Mouse (Mus musculus): ENCODE measurements around the gene Lsr. TPM values are rescaled to one million over a fixed set of nuclear protein-coding genes. Genes with fewer than 3 reads are reported as not detected.
A peak's percentile ranks its signal among the peaks of the same experiment; 100 is the strongest.

The Lsr gene
- polyA plus RNA-seq, 1 experiment from 2014 or later, result 118 TPM

- Histone ChIP-seq H3K27ac (ENCODE audit: low read depth, low read length) (no peak overlapping the region; the same call in 1 of the 2 replicates), H3K9ac (ENCODE audit: low read depth, low read length) (no peak overlapping the region), H3K27me3 (replicated peaks; ENCODE audit: control insufficient read depth, insufficient read depth, low read length) (no peaks in the 10 kb centered on the region), H3K9me3 (ENCODE audit: control insufficient read depth) (no peaks in the 10 kb centered on the region), H3K36me3 (ENCODE audit: control insufficient read depth, insufficient read depth) (peaks cover 33% of the 10 kb centered on the region), H3K4me3 (ENCODE audit: low read depth, low read length) (no peak overlapping the region), H3K4me1 (replicated peaks; ENCODE audit: control insufficient read depth, insufficient read depth, low read length) (peaks cover 4% of the 10 kb centered on the region; the same call in 1 of the 2 replicates), H3K4me2 (replicated peaks; ENCODE audit: low read depth) (no peak overlapping the region)
- no peak for TF ChIP-seq CTCF (IDR thresholded peaks at IDR 0.05; ENCODE audit: low read depth)
- no peak for ATAC-seq
- WGBS, result 81% methylated on average over 6 of the region's 6 CpGs
Measured at GRCm38 (mm10) chr7:30959786-30960349, 13.4 kb downstream of the Lsr start.

- Histone ChIP-seq H3K36me3 (ENCODE audit: control insufficient read depth, insufficient read depth) (peaks cover 39% of the 10 kb centered on the region), H3K27ac (ENCODE audit: low read depth, low read length) (no peak overlapping the region), H3K9ac (ENCODE audit: low read depth, low read length) (no peak overlapping the region), H3K4me2 (replicated peaks; ENCODE audit: low read depth) (no peak overlapping the region), H3K27me3 (replicated peaks; ENCODE audit: control insufficient read depth, insufficient read depth, low read length) (no peaks in the 10 kb centered on the region), H3K4me3 (ENCODE audit: low read depth, low read length) (no peak overlapping the region), H3K9me3 (ENCODE audit: control insufficient read depth) (no peaks in the 10 kb centered on the region), H3K4me1 (replicated peaks; ENCODE audit: control insufficient read depth, insufficient read depth, low read length) (peaks cover 4% of the 10 kb centered on the region; the same call in 1 of the 2 replicates)
- TF ChIP-seq CTCF (IDR thresholded peaks at IDR 0.05; ENCODE audit: low read depth), result no peak
- no peak for ATAC-seq
- 93% methylated on average over 9 of the region's 9 CpGs for WGBS
Measured at GRCm38 (mm10) chr7:30958866-30959487, 14.3 kb downstream of the Lsr start.

GRCm38 (mm10) chr7:30958109-30958865, 15.0 kb downstream of the Lsr start:
- Histone ChIP-seq H3K27me3 (replicated peaks; ENCODE audit: control insufficient read depth, insufficient read depth, low read length) (no peaks in the 10 kb centered on the region), H3K9me3 (ENCODE audit: control insufficient read depth) (no peaks in the 10 kb centered on the region), H3K36me3 (ENCODE audit: control insufficient read depth, insufficient read depth) (peaks cover 46% of the 10 kb centered on the region), H3K4me1 (replicated peaks; ENCODE audit: control insufficient read depth, insufficient read depth, low read length) (peaks cover 4% of the 10 kb centered on the region; the same call in 1 of the 2 replicates), H3K4me3 (ENCODE audit: low read depth, low read length) (peak overlapping the region; percentile 92), H3K4me2 (replicated peaks; ENCODE audit: low read depth) (peak overlapping the region; percentile 92), H3K27ac (ENCODE audit: low read depth, low read length) (0 out of 2 replicates have a peak overlapping the region, but pooled peaks have one; percentile 7), H3K9ac (ENCODE audit: low read depth, low read length) (peak overlapping the region; percentile 100)
- WGBS, result 64% methylated on average over 28 of the region's 28 CpGs
- no peak for ATAC-seq
- TF ChIP-seq CTCF (IDR thresholded peaks at IDR 0.05; ENCODE audit: low read depth), result no peak

GRCm38 (mm10) chr7:30957367-30957783, 15.9 kb downstream of the Lsr start:
- H3K36me3 ChIP-seq (ENCODE audit: control insufficient read depth, insufficient read depth), result peaks cover 55% of the 10 kb centered on the region
- H3K4me1 ChIP-seq (replicated peaks; ENCODE audit: control insufficient read depth, insufficient read depth, low read length), result peaks cover 4% of the 10 kb centered on the region; the same call in 1 of the 2 replicates
- ATAC-seq, result peak; percentile 80
- peak overlapping the region; percentile 100 for H3K9ac ChIP-seq (ENCODE audit: low read depth, low read length)
- H3K27me3 ChIP-seq (replicated peaks; ENCODE audit: control insufficient read depth, insufficient read depth, low read length), result no peaks in the 10 kb centered on the region
- 0% methylated on average over 37 of the region's 43 CpGs for WGBS
- H3K4me3 ChIP-seq (ENCODE audit: low read depth, low read length), result peak overlapping the region; percentile 92
- H3K9me3 ChIP-seq (ENCODE audit: control insufficient read depth), result no peaks in the 10 kb centered on the region
- peak overlapping the region; percentile 92 for H3K4me2 ChIP-seq (replicated peaks; ENCODE audit: low read depth)
- no peak for TF ChIP-seq CTCF (IDR thresholded peaks at IDR 0.05; ENCODE audit: low read depth)
- peak overlapping the region; percentile 99 for H3K27ac ChIP-seq (ENCODE audit: low read depth, low read length)

- Histone ChIP-seq H3K36me3 (ENCODE audit: control insufficient read depth, insufficient read depth) (peaks cover 54% of the 10 kb centered on the region), H3K4me2 (replicated peaks; ENCODE audit: low read depth) (peak within 1 kb of the TSS; percentile 92)
- ATAC-seq, result peak; percentile 59
Measured at GRCm38 (mm10) chr7:30956756-30957366, 16.4 kb downstream of the Lsr start, which contains the start of gene Usf2. Gene Usf2 (minus strand): TSS chr7:30956803.

More at GRCm38 (mm10) chr7:30956756-30957366, 16.4 kb downstream of the Lsr start, which contains the start of gene Usf2:
- WGBS, result under 1% methylated on average over 39 of the region's 82 CpGs
- no peaks in the 10 kb centered on the region for H3K9me3 ChIP-seq (ENCODE audit: control insufficient read depth)
- TF ChIP-seq CTCF (IDR thresholded peaks at IDR 0.05; ENCODE audit: low read depth), result no peak
- H3K4me1 ChIP-seq (replicated peaks; ENCODE audit: control insufficient read depth, insufficient read depth, low read length), result peaks cover 4% of the 10 kb centered on the region; the same call in 1 of the 2 replicates
- no peaks in the 10 kb centered on the region for H3K27me3 ChIP-seq (replicated peaks; ENCODE audit: control insufficient read depth, insufficient read depth, low read length)
- H3K27ac ChIP-seq (ENCODE audit: low read depth, low read length), result peak within 1 kb of the TSS; percentile 99
- peak within 1 kb of the TSS; percentile 100 for H3K9ac ChIP-seq (ENCODE audit: low read depth, low read length)
- H3K4me3 ChIP-seq (ENCODE audit: low read depth, low read length), result peak within 1 kb of the TSS; percentile 92
